Mouse (Mus musculus): ENCODE data around the gene Hspa8. TPM values are rescaled to one million over a fixed set of nuclear protein-coding genes. Genes with fewer than 3 reads are reported as not detected.
"Not testable (repeated sequence)": the region's sequence is repeated elsewhere in the genome, so short reads cannot be mapped to it uniquely, and the experiment has no call there.

Hspa8 gene
- 1,000 to 10,000 TPM; 2,357 to 2,519 TPM for total RNA-seq (2021)

GRCm38 (mm10) chr9:40800675-40801612 lies at the start of gene Hspa8:
Gene Hspa8, plus strand, starts transcription at chr9:40800984.
- DNase-seq = peak; percentile 100

- DNase-seq = no peak
Measured at GRCm38 (mm10) chr9:40751749-40752148, 49.0 kb upstream of the Hspa8 start.

- DNase-seq = peak in 1 of 2 experiments; percentile 36
Measured at GRCm38 (mm10) chr9:40756401-40756800, 44.4 kb upstream of the Hspa8 start.

DNA sequence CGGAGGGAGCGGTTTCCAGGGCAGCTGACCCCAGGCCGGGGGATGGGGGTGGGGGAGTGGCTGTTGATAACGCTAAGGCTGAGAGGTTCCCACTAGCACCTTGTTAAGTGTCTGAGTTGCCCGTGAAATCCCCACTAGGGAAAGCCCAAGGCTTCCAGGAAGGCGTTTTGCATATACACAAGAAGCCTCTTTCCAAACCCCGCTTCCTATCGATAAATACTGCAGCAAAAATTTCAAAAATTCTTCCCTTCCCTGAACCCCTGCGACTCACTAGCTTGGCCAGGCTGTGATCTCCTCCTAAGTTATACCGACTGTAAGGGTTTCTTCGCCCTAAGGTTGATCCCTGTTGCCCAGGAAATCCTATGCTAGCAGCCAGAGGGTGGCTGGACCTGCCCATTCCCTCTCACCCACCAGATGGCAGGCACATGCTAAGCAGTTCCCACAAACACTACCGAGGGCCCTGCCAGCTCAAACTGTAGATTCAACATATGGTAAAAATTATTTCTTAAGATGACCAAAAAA lies 43.6 kb upstream of the Hspa8 start:
- DNase-seq = peak; percentile 27 to 28

DNA sequence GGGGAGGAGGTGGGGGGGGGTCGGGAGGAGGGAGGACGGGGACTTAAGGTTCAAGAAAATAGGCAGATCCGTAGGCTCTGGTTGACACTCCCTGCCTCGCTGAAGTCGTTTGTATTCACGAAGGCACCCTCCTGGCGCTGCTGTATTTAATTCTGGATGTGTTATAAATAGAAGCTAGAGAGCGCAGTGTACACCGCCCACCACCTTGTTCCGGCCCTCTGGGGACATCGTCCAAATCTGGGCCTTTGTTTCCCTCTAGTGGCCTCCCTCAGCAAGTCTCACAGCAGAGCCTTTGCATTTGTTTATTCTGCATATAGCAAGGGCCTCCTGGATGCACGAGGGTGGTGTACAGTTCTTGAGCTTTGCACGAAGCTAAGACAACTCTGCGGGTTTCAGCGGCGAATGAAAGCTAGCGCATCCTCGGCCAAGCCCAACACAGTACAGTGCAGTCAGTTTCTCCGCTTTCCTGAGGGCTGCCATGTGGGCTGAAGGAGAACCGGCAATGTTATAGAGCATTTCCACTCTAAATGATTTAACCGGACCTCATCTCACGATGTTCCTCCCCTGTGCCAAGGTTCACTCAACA lies 43.0 kb upstream of the Hspa8 start:
- DNase-seq = peak; percentile 77 to 79

- DNase-seq = no peak
Measured at GRCm38 (mm10) chr9:40762354-40762753, 38.4 kb upstream of the Hspa8 start.

- no peak for DNase-seq
Measured at GRCm38 (mm10) chr9:40764887-40765580, 35.8 kb upstream of the Hspa8 start.

- DNase-seq = no peak
Measured at GRCm38 (mm10) chr9:40765581-40765940, 35.2 kb upstream of the Hspa8 start.

DNA sequence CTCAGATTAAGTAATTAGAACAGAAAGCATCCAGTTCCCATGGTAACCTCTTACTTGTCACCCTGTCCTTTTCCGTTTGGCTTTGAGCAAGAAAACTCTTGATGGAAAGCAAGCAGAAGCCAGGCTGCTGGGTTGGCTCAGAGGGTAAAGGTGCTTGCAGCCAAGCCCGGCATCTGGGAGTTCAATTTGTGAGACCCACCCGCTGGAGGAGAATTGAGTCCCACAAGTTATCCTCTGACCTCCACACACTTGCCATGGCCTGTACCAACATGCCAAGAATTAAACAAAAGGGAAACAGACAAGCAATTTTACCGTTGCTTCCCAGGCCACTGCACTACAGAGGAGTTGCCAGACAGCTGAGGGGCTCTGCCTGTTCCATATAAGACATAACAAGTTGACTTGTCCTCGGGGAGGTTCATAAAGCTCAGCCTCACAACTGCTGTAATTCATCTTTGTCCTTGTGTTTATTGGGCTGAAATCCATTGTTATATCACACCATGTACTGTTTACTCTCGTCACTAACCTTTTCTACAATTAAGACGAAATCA lies 34.7 kb upstream of the Hspa8 start:
- DNase-seq = no peak

DNA sequence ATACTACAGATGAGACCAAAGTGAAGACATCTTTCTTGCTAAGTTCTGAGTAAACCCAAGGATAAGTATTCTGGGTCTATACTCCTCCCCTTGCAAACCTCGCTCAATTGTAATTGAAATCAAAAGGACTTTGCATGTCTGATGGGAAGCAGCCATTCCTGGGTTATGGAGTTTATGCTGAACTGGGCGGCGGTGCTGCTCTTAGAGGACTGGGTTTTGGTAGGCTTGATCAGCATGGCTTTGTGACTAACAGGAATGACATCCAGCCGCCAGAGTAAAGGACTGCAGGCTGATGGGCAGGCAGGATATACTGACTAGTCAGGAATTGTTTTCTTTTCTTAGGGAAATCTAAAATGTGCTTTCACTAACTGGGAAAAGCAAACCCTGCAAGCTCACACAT lies 32.8 kb upstream of the Hspa8 start:
- DNase-seq = no peak

GRCm38 (mm10) chr9:40772246-40772645 lies 28.5 kb upstream of the Hspa8 start:
- no peak for DNase-seq

- DNase-seq = not testable (repeated sequence)
Measured at GRCm38 (mm10) chr9:40773142-40773541, 27.6 kb upstream of the Hspa8 start.

DNA sequence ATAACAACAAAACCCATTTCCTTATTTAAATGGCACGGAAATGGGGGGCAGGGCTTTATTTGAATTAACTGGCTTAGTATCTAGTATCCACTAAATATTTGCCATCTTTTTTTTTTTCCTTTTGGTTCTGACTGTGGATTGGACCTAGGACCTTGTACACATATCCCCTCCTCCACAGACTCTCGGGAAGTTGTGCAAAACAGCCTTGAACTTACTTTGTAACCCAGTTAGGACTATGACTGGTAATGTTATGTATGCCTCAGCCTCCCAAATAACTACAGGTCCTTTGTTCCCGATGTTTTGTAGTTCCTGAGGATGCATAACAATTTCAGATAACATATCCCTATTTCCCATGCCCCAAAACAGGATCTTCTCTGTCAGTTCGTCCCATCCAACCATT lies 26.9 kb upstream of the Hspa8 start:
- DNase-seq = no peak

- no peak for DNase-seq
Measured at GRCm38 (mm10) chr9:40776044-40776443, 24.7 kb upstream of the Hspa8 start.

- DNase-seq = no peak
Measured at GRCm38 (mm10) chr9:40776459-40777248, 24.1 kb upstream of the Hspa8 start.

GRCm38 (mm10) chr9:40780111-40780510 lies 20.7 kb upstream of the Hspa8 start:
- no peak for DNase-seq

DNA sequence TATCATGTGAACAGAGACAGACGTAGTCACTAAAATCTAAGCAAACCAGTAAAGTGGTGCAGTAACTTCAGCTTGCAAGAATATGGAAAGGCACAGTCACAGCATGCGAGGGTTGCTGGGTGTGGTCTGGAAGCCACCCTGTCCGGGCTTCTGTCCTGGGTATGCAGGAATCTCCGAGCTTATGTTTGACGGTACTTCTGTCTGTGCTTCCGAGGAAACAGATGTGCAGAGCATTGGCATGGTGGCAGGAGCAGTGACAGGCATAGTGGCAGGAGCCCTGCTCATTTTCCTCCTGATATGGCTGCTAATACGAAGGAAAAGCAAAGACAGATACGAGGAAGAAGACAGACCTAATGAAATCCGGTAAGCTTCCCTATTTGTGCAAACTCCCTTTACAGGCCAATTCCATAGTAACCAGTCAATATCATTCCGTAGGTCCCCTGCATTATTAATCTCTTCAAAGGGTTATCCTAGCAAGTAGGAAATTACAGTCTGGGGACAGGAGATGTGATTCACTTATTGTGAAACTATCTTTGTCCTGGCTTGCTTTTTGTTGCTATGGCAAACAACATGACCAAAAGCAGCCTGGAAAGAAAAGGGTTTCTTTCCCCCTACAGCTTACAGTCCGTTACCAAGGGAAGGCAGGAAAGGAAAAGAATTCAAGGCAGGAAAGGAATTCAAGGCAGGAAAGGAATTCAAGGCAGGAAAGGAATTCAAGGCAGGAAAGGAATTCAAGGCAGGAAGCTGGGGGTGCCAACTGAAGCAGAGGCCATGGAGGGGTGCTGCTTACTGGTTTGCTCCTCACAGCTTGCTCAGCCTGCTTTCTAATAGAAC lies 19.7 kb upstream of the Hspa8 start:
- no peak for DNase-seq

DNA sequence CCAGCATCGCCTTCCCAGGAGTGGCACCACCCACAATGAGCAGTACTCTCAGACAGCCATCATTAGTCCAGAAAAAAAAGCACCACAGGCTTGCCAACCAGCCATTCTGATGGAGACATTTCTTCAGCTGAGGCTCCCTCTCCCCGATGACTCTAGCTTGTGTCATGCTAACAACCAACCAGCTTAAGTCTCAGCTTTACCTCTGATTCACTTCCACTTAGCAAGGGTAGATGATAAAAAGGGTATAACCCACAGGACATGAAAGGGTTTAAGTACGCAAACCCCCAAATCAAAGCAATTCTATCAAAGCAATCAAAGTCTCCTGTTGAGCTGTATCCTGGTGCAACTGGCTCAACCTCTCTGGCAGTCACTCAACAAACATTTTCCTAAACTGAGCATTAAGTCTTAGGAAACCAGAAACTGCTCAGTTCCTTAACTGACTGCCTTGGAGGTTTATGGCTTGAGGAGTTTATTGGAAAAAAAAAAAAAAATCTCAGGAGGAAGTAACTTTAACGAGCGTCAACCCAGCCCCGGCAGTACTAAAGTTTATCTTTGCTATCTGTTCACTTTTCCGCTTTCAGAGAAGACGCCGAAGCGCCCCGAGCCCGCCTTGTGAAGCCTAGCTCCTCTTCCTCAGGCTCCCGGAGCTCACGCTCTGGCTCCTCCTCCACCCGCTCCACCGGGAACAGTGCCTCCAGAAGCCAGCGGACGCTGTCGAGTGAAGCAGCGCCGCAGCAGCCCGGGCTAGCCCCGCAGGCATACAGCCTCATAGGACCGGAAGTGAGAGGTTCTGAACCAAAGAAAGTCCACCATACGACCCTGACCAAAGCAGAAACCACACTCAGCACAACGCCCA lies 18.8 kb upstream of the Hspa8 start:
- no peak for DNase-seq

GRCm38 (mm10) chr9:40783641-40784373 lies 17.0 kb upstream of the Hspa8 start:
- no peak for DNase-seq
